Mouse (Mus musculus) left cerebral cortex, adult 8-10 months (tissue): ENCODE data around the gene Ap3d1. TPM values are rescaled to one million over a fixed set of nuclear protein-coding genes. Genes with fewer than 3 reads are reported as not detected.
A peak's percentile ranks its signal among the peaks of the same experiment; 100 is the strongest.

ENCODE experiments used
- DNase-seq, 2 experiments: peaks; one replicate each; pipeline ENCODE4 v3.0.0; 2022; ENCODE audit warnings: low spot score in 2 of 2
- total RNA-seq, 4 experiments: library from RNA; stranded (reverse); gene quantifications; 2 replicates each; pipeline ENCODE4 v1.2.4; 2022

Ap3d1 gene
- total RNA-seq, 4 experiments from 2014 or later, result 126 to 147 (median 139) TPM

GRCm38 (mm10) chr10:80757717-80758116 is 15.7 kb upstream of the Ap3d1 start:
- peak in 1 of 2 experiments; percentile 64 for DNase-seq

- peak in 1 of 2 experiments; percentile 72 for DNase-seq
Measured at GRCm38 (mm10) chr10:80756967-80757366, 14.9 kb upstream of the Ap3d1 start.

- DNase-seq, result no peak
Measured at GRCm38 (mm10) chr10:80756509-80756908, 14.4 kb upstream of the Ap3d1 start.

- DNase-seq, result no peak
Measured at GRCm38 (mm10) chr10:80756099-80756498, 14.0 kb upstream of the Ap3d1 start.

GRCm38 (mm10) chr10:80755291-80756015 is 13.4 kb upstream of the Ap3d1 start:
- no peak for DNase-seq

GRCm38 (mm10) chr10:80754594-80755290 is 12.7 kb upstream of the Ap3d1 start, which contains the start of gene Dot1l:
Gene Dot1l, plus strand, starts transcription at chr10:80755206.
- peak; percentile 95 to 96 for DNase-seq

- DNase-seq, result no peak
Measured at GRCm38 (mm10) chr10:80752079-80752625, 10.1 kb upstream of the Ap3d1 start.

GRCm38 (mm10) chr10:80751188-80751832 is 9.2 kb upstream of the Ap3d1 start:
- peak in 1 of 2 experiments; percentile 83 for DNase-seq

- DNase-seq, result no peak
Measured at GRCm38 (mm10) chr10:80748609-80749008, 6.5 kb upstream of the Ap3d1 start.

GRCm38 (mm10) chr10:80747410-80747809 is 5.3 kb upstream of the Ap3d1 start:
- DNase-seq, result peak; percentile 46

- no peak for DNase-seq
Measured at GRCm38 (mm10) chr10:80744262-80744661, 2.2 kb upstream of the Ap3d1 start.

GRCm38 (mm10) chr10:80741634-80742179 is 357 bp downstream of the Ap3d1 start:
- no peak for DNase-seq

GRCm38 (mm10) chr10:80741146-80741545 is 918 bp downstream of the Ap3d1 start:
- no peak for DNase-seq

- DNase-seq, result no peak
Measured at GRCm38 (mm10) chr10:80738657-80739056, 3.4 kb downstream of the Ap3d1 start.

GRCm38 (mm10) chr10:80736731-80737130 is 5.3 kb downstream of the Ap3d1 start:
- DNase-seq, result no peak

GRCm38 (mm10) chr10:80732611-80733101 is 9.4 kb downstream of the Ap3d1 start:
- DNase-seq, result no peak

GRCm38 (mm10) chr10:80727369-80728127 is 14.5 kb downstream of the Ap3d1 start:
- no peak for DNase-seq

- no peak for DNase-seq
Measured at GRCm38 (mm10) chr10:80717281-80717680, 24.8 kb downstream of the Ap3d1 start.

- no peak for DNase-seq
Measured at GRCm38 (mm10) chr10:80710834-80711233, 31.2 kb downstream of the Ap3d1 start.

GRCm38 (mm10) chr10:80705479-80705878 is 36.6 kb downstream of the Ap3d1 start:
- DNase-seq, result no peak

- DNase-seq, result no peak
Measured at GRCm38 (mm10) chr10:80705033-80705432, 37.0 kb downstream of the Ap3d1 start.
